Mouse (Mus musculus) gastrocnemius, postnatal 14 days (tissue): ENCODE data around the gene Hist1h2ai. TPM values are rescaled to one million over a fixed set of nuclear protein-coding genes. Genes with fewer than 3 reads are reported as not detected.

Experiments used
- microRNA-seq, 2 experiments: library from miRNA; unstranded; fragments of <30 nt; microRNA quantifications; one replicate each; pipeline ENCODE4 v1.2.0; 2021
- total RNA-seq, 2 experiments: library from RNA; stranded (reverse); gene quantifications; 2 replicates each; pipeline ENCODE4 v1.2.3; 2021

Hist1h2ai gene
- total RNA-seq, 2 experiments from 2014 or later = 70.5 to 87.6 TPM

Small RNA genes lying within 50 kb of the gene (microRNA-seq; reads per million reads assigned to microRNA genes)
- gene Gm44357 (0 reads per million in 2 experiments), gene Gm44367 (0 reads per million in 2 experiments), gene Gm44454 (0 reads per million in 2 experiments)

Other genes starting within 250 kb of the Hist1h2ai start
- gene Nkapl, start 247.9 kb upstream of the Hist1h2ai start, total RNA-seq = under 1 TPM in 1 of 2 experiments, not detected in 1; 0.23 TPM
- gene Zkscan4, start 237.5 kb upstream of the Hist1h2ai start, total RNA-seq = under 1 TPM; 0.76 to 0.86 TPM
- not detected for gene Gm10065, start 237.0 kb upstream of the Hist1h2ai start, total RNA-seq
- gene AK157302, start 221.2 kb upstream of the Hist1h2ai start, total RNA-seq = 10 to 100 TPM; 12.8 to 13.8 TPM
- 100 to 1,000 TPM; 119 to 152 TPM for gene Gm11273, start 215.0 kb upstream of the Hist1h2ai start, total RNA-seq
- gene Zkscan8, start 185.3 kb upstream of the Hist1h2ai start, total RNA-seq = 1 to 10 TPM; 6.1 to 7.4 TPM
- gene Olfr1366, start 173.6 kb upstream of the Hist1h2ai start, total RNA-seq = not detected
- not detected for gene Olfr1535, start 156.5 kb upstream of the Hist1h2ai start, total RNA-seq
- not detected for gene Olfr1364, start 134.7 kb upstream of the Hist1h2ai start, total RNA-seq
- not detected for gene Olfr1362, start 102.4 kb upstream of the Hist1h2ai start, total RNA-seq
- not detected for gene Olfr11, start 73.9 kb upstream of the Hist1h2ai start, total RNA-seq
- not detected for gene Olfr1361, start 53.0 kb upstream of the Hist1h2ai start, total RNA-seq
- gene Olfr1360, start 39.0 kb upstream of the Hist1h2ai start, total RNA-seq = not detected
- gene Olfr1359, start 18.3 kb upstream of the Hist1h2ai start, total RNA-seq = not detected
- gene Hist1h2bl, start 279 bp upstream of the Hist1h2ai start, total RNA-seq = 10 to 100 TPM; 79.9 to 84.7 TPM
- gene Hist1h3h, start 1.2 kb downstream of the Hist1h2ai start, total RNA-seq = 100 to 1,000 TPM; 108 to 117 TPM
- gene Hist1h2bm, start 5.6 kb downstream of the Hist1h2ai start, total RNA-seq = 10 to 100 TPM; 20.2 to 23.0 TPM
- gene Hist1h4j, start 18.6 kb downstream of the Hist1h2ai start, total RNA-seq = 10 to 100 TPM; 15.5 to 16.2 TPM
- 100 to 1,000 TPM; 174 TPM for gene Hist1h4k, start 34.1 kb downstream of the Hist1h2ai start, total RNA-seq
- gene Hist1h2ak, start 37.4 kb downstream of the Hist1h2ai start, total RNA-seq = 10 to 100 TPM; 29.4 to 33.4 TPM
- gene Hist1h2bn, start 37.7 kb downstream of the Hist1h2ai start, total RNA-seq = 10 to 100 TPM; 39.6 to 49.3 TPM
- gene Hist1h1b, start 64.2 kb downstream of the Hist1h2ai start, total RNA-seq = 10 to 100 TPM; 49.0 to 49.9 TPM
- gene Hist1h3i, start 66.9 kb downstream of the Hist1h2ai start, total RNA-seq = 10 to 100 TPM; 87.1 to 98.9 TPM
- 10 to 100 TPM in 1 of 2 experiments, 1 to 10 TPM in 1; 7.8 to 10.7 TPM for gene Hist1h2an, start 70.8 kb downstream of the Hist1h2ai start, total RNA-seq
- gene Hist1h2bp, start 71.0 kb downstream of the Hist1h2ai start, total RNA-seq = 10 to 100 TPM; 32.1 to 32.8 TPM
- gene Hist1h2bq, start 93.8 kb downstream of the Hist1h2ai start, total RNA-seq = 10 to 100 TPM; 58.2 to 75.5 TPM
- 10 to 100 TPM; 67.5 to 87.1 TPM for gene Hist1h2ao, start 94.0 kb downstream of the Hist1h2ai start, total RNA-seq
- gene Hist1h4m, start 95.3 kb downstream of the Hist1h2ai start, total RNA-seq = 100 to 1,000 TPM; 150 to 154 TPM
- gene Hist1h4n, start 115.8 kb downstream of the Hist1h2ai start, total RNA-seq = 10 to 100 TPM; 26.8 to 27.2 TPM
- 10 to 100 TPM; 29.4 to 69.3 TPM for gene Hist1h2ap, start 117.1 kb downstream of the Hist1h2ai start, total RNA-seq
- 10 to 100 TPM; 57.8 to 74.3 TPM for gene Hist1h2br, start 117.3 kb downstream of the Hist1h2ai start, total RNA-seq
- under 1 TPM; 0.33 to 0.38 TPM for gene Zfp184, start 228.7 kb downstream of the Hist1h2ai start, total RNA-seq